Mouse (Mus musculus) urinary bladder, adult 2 months (tissue): Measurements from ENCODE around the gene Bnipl. TPM values are rescaled to one million over a fixed set of nuclear protein-coding genes. Genes with fewer than 3 reads are reported as not detected.

Experiments
- DNase-seq: peaks from one replicate; pipeline ENCODE4 v3.0.0; 2022; ENCODE audit warnings: low spot score
- polyA plus RNA-seq: library from polyadenylated mRNA; depleted of rRNA; stranded (reverse); fragments of >200 nt; gene quantifications from 2 replicates; pipeline ENCODE4 v1.2.3, GENCODE M21; 2012

The Bnipl gene
- polyA plus RNA-seq, 1 experiment, result 15.1 TPM

DNA sequence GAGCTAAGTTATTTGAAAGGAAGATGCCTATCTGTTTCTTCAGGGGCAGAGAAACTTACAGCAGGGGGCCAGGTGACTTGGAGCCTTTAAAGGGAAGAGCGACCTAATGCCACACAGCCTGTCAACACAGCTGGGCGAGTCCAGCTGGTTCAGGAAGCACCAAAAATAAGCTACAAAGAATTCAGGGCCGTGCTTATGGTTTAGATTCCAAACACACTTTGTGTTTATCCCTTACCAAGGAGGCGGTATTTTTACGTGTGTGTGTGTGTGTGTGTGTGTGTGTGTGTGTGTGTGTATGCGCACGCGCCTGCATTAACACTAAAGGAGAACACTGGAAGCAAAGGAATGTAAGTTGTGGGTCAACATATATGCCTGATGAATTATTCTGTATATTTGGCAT is 29.8 kb upstream of the Bnipl start:
- DNase-seq, result no peak

DNA sequence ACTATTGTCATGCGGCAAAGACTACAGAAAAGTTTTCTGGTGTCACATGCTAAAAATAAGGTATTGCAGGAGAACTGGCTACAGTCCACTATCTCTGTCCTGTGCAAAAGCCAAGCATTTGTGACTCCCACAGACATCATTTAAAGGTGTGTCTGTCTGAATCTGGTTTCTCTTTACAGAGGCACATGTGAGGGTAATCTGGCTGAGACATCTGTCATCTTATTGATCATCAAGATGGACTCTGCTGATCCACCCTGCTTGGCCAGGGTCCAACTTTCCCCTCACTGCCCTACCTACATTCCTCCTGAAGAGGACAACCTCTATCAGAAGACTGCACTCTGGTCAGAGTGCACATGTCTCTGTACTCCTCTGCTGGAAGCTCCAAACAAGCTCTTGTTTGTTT is 26.2 kb upstream of the Bnipl start:
- no peak for DNase-seq

DNA sequence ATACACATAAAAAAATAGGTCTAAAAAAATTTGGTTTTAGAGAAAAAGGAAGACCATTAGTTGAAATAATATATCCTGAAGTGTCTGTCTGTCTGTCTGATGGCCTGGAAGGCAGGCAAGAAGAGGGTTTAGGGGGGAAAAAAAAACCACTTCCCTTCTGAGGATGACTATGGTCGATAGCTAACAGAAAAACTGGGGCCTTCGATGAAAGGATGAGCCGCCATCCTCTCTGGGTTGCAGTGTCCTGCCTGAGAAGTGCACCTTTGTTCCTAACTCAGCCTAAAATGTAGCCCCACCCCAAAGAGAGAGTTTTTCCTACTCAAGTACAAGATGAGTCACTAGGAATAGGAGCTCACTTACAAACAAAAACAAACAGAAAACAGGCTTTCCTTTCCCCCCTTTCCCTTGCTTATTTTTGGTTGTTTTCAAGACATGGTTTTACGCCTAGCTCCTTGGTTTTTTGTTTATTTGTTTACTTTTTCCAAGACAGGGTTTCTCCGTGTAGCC is 25.5 kb upstream of the Bnipl start:
- DNase-seq, result no peak

DNA sequence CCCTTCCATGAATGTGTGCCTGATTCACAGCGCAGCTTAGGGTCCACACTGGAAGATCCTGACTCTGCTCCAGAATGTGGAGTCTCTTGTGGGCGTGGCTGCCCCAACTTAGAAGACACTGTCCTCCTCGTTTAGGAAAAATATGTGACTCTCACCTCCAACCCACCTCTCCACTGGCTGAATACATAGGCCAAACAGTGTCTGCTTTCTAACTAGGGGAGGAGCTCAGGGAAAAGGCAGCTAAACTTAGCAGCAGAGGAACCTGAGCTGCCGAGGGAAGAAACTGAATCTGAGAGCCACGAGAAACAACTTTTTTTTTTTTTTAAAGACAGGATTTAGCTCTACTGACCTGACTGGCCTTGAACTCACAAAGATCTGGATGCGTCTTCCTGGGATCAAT is 24.2 kb upstream of the Bnipl start:
- no peak for DNase-seq

DNA sequence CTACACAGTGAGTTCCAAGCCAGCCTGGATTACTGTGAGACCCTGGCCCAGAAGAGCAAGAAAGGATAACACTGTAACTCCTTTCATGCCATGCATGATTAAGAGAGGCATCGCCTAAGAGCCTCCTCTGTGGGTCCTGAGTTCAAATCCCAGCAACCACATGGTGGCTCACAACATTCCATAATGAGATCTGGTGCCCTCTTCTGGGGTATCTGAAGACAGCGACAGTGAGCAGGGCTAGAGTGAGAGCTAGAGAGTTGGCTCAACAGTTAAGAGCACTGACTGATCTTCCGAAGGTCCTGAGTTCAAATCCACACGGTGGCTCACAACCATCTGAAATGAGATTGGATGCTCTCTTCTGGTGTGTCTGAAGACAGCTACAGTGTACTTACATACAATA is 23.5 kb upstream of the Bnipl start:
- DNase-seq, result no peak

DNA sequence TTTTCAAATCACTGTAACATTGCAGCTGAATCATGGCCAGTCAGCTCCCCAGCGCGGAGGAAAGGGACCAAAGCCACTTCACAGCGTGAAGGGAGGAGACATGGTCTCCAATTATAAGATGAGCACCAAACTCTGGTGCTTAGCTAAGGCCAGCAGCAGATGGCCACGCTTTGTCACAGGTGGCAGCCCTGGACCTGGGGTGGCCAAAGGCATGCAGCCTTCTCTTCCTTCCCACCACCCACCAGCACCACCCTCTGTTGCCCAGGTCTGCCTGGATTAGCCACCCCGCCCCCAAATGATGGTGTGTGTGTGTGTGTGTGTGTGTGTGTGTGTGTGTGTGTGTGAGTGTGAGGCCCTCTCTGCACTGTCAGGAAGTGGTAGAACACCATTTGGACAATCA is 22.5 kb upstream of the Bnipl start:
- no peak for DNase-seq

DNA sequence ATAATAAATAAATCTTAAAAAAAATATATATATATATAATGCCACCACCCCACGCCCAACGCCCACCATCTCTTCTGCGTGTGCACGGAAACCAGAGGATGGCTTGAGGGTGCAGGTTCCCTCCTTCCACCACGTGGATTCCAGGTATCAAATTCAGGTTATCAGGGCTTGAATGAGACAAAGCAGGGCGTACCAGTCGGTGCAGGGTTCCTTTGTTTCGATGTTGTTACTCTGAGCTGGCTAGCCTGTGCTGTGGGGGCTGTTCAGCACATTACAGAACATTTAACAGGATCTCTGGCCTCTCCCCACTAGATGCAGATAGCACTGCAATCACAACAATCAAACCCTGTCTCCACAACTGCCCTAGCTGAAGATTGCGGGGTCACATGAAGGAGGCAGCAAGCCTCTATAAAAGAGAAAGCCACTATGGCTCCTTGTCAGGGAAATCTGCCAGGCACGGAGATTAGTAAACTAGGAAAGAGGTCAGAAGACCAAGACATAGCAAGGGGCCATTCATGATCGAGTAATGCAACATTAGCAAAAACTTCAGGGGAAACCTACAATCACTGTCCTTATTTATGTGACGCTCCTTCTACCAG is 19.9 kb upstream of the Bnipl start:
- DNase-seq, result no peak

DNA sequence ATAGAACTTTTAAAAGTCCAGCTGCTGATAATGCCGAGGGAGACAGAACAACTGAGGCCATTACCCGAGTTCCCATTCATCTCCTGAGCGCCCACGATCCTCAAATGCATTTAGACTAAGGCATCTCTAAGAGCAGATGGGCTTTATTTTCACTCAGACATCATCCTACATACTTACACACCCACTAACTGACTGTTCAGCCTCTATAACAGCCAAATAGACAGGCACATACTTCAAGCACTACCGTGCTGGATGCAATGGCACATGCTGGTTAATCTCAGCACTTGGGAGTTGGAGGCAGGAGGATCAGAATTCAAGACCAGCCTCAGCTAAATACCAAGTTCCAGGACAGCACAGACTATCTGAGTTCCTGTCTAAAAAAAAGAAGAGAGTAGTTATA is 18.8 kb upstream of the Bnipl start:
- no peak for DNase-seq

DNA sequence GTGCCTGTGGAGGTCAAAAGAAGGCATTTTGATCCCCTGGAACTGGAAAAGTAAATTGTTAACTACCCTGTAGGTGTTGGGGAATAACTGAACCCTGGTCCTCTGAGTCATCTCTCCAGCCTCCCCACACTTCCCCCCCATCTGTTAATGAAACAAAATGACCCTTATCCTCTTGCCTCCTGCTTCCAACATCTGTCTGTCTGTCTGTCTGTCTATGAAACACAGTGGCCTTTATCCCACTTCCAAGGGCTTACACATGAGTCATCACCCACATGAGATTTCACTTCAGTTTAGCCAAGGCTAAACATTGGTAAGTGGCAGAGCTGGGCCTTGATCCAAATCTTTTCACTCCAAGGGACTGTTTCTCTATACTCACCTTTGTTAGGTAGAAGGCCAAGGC is 16.9 kb upstream of the Bnipl start:
- no peak for DNase-seq

DNA sequence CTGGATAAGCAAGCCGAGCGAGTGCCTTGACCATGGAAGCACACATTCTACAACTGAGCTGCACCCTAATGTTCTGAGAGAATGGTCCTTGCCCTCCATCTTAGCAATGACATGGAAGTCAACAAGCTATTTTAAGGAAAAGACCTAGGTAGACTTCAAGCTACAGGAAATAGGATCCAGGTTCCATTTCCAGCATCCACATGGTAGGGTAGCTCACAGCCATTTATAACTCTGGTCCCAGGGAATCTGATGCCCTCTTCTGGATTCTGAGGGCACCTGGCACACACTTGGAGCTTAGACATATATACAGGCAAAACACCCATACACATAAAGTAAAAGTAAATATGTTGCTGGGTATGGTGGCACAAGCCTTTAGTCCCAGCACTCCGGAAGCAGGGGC is 15.1 kb upstream of the Bnipl start:
- no peak for DNase-seq

DNA sequence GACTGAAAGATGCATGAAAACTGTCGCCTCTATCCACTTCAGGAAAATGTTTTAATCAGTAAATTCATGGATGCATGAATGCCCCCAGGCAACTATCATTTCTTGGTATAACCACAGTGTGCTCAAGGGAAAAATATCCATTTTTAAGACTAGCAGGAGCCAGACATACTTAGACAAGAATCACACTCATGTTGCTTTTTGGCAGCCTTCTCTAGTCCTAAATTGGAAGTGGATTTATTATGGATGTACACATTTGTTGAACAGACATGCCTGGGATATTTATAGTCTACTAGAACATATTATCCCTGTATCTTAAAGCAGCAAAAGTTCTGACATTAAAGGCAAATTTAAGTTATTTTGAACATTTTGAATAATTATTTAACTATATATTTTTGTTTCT is 13.7 kb upstream of the Bnipl start:
- no peak for DNase-seq

DNA sequence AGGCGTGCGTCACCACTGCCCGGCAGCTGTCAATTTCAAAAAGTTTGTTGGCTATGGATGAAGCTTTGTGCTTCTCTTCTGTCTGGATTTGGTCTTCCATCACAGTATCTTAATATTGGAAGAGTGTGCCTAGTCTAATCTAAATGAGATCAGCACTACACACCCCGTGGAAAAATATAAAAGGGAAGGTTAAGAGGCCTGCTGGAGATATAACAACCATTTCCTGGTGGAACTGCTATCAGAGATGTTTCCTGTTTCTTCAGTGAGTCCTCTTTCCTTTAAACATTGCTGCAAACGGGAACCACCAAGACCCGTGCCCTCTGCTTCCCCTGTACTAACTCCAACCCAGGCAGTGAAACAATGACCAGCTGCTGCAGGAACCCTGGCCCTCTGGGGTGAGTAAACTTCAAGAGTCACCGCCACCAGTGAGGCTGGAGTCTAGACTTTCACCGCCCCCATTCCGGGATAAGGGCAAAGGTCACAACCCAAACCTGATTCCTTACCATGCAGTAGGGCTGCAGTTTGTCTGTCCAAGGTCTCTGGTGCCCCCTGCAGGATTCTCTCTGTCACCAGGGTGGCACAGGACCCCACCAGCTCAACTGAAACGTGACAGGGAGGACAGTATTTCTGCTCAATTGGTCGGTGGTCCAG is 12.2 kb upstream of the Bnipl start:
- DNase-seq, result no peak

DNA sequence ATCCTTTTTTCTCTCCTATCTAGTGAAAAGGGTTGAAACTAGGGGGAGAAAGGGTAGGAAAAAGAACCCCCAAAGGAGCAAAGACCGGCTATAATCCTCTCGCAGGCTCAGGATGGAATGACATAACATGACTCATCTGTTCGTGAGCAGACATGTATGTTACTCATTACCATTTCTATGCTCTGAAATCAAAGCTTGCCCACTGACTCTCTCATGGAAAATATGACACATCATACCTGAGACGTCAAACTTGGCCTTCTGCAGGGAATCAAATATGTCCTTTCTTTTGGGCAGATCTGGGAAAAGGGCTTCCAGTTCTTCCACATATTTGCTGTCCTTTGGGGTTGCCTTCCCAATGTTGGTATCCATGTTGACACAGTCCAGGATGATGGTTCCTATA is 11.0 kb upstream of the Bnipl start:
- DNase-seq, result no peak

DNA sequence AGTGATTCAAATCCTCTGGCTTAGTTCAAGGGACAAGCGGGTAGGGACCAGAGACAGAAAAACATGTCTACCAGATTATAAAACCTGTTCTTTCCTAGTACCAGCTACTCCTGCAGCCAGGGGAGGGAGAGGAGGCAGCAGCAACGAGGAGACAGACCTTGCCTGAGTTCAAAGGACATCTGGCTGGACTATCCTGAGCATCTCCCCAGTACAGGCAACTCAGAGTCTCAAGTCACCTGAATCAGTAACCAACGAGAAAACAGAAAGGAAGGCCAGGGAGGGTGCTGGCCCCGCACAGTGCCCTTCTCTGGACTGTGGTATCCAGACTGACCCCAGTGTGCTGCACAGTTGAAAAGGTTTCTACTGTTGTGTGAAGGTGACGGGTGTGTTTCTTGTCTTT is 5.9 kb upstream of the Bnipl start:
- no peak for DNase-seq

DNA sequence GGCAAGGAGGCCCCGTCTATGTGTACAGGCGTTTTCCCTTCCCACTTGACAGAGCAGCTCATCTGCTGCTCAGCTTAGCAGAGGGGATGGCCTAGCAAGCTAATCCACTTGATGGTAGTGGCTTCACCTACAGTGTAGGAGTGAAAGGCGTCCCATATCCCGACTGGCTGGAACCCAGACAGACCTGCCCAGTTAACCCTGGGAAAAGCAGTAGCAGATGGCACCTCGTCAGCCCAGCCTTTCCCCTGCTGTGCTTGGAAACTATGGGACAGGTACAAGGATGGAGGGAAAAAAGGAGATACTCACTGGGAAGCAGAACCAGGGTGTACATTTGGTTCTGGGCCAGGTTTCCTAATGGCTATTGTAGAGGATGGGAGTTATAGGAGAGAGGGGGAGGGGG is 632 bp downstream of the Bnipl start:
- DNase-seq, result no peak

DNA sequence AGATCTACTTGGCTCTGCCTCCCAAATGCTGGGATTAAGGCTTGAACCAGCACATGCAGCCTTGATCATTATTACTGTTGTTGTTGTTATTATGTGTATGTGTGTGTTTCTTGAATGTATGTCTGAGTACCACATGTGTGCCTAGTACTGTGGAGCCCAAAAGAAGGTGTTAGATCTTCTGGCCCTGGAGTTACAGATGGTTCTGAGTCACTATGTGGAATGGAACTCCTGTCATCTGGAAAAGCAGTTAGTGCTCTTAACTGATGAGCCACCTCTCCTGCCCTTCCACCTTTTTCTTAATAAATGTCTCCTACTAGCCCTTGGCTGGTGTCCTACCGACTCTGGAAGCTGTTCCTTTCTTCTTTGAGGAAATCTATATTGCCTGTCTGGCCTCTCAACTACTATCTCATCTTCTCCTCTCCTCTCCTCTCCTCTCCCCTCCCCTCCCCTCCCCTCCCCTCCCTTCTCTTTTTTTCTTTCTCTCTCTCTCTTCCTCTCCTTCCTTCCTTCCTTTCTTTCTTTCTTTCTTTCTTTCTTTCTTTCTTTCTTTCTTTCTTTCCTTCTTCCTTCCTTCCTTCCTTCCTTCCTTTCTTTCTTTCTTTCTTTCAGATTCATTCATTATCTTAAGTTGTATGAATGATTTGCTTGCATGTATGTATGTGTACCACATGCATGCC is 3.2 kb downstream of the Bnipl start:
- DNase-seq, result no peak

DNA sequence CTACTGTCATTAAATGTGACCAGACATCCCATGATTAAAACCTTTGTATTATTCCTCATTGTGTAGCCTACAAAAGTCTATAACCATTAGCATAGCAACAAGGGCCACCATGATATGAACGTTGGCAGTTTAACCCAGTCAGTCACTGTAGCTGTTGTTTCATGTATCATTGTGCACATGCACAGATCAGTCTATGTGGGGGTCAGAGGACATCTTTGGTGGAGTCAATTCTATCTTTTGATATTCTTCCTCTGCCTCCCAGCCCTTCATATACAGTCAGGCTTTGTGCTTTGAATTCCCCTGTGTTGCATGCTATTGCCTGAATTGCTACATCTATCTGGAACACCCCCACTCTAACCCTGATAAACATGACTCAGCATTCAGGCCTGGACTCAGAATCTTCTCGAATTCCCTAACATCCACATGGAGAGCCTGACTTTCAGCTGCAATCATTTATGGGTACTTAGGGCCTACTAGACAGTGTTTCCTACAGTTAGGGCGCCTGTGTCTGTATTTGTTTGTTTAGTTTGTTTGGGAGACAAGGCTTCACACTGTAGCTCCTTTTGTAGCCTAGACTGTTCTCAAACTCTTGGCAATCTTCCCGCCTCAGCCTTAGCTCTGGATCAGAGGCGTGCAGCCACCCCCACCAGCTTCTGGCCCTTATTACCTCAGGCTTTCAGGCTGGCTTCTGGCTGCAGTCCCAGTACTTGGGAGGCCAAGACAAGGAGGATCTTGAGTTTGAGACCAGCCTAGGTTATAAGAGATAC is 4.3 kb downstream of the Bnipl start:
- DNase-seq, result no peak

DNA sequence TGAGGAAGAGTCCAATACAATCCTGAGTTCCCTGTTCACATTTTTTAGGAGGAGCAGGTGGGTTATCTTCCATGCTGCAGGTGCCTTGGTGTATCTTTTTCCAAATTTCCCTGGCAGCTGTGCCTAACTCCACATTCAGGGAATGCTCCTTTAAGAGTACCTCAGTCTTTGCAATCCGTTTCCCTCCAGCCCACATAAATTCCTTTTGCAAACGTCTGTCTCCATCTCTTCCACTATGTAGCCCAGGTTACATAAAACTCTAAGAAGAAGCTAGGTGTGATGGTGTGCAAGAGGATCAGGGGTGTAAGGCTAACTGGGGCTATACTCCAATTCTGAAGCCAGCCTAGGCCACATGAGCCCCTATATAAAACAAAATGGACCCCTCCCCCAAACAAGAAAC is 7.9 kb downstream of the Bnipl start:
- DNase-seq, result no peak

DNA sequence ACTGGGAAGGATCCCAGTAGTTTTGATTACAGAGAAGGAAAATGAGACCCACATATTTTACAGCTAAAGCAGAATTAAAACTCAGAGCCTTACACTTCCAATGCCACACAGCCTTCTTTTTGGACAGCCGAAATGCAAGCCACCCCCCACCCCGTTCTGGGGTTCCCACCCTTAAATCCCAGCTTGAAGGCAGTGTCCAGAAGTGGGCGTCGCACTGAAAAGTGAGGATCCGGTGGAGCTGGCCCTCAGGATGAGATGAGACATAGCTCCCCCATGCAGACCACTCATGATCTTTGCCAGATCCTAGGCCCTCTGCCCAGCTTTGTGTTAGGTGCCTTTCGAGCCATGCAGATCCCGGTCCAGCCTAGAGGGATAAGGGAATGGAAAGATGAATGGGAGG is 9.5 kb downstream of the Bnipl start, which contains the start of gene Gm128:
Gene Gm128, minus strand, starts transcription at position 101 of the 400 bp plus-strand sequence.
- no peak for DNase-seq

DNA sequence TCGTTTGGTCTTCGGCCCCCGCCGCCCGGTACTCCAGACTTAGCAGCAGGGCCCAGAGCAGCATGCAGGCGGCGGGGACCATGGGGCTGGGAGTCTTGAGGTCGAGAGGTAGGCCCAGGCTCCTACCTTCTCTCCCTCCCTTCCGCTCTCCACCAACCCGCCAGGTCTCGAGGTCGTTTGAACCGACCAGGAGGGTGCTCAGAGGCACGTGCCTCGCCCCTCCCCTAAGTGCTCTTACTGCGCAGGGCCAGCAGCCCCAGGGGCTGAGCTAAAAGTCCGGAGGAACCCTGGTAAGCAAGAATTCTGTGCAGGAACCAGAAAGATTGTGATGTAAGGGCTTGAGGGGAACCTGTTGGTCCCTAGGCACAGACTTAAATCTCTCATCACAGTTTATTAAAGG is 10.1 kb downstream of the Bnipl start:
- DNase-seq, result no peak

DNA sequence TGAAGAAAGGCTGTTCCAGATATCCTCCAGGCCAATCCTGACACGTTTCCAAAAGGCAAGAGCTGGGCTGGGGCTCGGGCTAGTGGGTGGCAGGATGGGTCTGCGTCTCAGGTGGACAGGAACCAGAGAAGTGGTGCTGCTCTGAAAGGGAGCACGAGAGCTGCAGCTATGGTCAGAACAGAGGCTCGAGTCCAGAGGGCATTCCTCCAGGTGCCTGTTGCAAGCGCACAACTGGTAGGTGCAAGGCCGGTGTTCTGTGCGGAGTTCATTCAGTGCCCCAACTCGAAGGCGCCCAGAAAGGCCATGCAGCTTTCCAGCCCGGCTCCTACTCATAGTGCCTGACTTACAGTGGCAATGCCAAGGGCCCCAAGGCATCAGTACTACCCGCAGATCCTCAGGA is 11.0 kb downstream of the Bnipl start:
- no peak for DNase-seq

DNA sequence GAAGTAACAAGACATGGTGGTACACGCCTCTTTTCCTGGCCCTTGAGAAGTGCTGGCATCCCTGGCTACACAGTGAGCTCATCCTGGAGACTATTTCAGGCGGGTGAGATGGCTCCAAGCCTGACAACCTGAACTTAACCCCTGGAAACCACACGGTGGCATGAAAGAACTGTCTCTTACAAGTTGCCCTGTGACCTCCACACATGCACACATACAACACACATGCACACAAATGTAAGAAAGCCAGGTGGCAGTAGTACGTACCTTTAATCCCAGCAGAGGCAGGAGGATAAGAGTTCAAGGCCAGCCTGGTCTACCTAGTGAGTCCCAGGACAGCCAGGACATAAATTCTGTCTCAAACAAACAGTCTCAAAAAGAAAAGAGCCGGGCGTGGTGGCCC is 12.0 kb downstream of the Bnipl start:
- no peak for DNase-seq
